Mouse (Mus musculus) erythroblast, embryonic 14.5 days (primary cell): ENCODE data around the gene Ccdc130.

ENCODE experiments used
- GATA1 ChIP-seq: IDR thresholded peaks from 2 replicates; pipeline ENCODE4 v1.6.1; 2012; ENCODE audit warnings: low read length, inconsistent platforms, mixed read lengths
- TAL1 ChIP-seq: IDR thresholded peaks from 3 replicates; pipeline ENCODE4 v1.6.1; 2012; ENCODE audit warnings: low read length, inconsistent platforms, mixed read lengths

DNA sequence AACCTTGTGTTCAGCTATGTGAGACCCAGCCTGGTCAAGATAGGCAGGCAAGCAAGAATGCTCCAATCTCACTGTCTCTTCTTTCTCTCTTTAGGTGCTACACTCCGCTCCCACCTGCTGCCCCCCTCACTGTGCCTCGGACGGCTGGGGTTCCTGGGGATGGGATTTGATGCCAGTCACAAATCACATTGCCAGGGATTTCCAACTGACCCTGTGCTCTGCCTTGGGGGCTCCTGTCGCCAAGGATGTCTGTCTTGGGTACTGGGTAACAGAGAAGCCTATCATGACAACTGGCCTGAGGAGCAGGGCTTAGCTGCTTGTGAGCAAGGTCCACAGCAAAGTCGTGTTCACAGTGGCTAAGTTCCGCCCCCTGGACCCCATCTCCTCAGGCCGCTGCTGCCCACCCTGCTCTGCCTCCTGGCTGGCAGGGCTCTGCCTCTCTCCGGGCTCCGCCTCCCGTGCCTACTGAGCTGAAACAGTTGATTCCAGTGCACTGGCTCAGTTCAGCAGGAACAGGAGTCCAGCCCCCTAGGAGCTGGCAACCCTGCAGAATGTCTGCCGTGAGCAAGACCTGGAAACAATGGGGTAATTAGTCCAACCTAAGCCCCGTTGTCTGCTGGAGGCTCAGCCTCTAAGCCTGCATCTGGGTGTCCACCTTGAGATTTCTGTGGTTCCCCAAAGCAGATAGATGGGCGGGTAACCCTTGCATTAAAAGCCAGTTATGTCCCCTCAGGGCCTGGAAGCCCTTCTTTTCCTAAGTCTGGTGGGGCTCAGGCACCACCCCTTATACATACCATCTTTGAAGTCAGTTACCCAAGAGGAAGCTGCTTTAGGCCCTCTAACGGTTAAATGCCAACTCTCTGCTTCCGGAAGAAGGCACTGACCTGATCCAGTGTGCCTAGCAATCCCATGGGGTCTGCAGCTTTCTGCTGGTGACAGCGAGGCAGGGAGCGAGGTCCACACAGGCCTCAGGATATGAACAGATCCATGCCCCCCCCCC, 61.5 kb downstream of the Ccdc130 start:
- TF ChIP-seq TAL1 (no peak), GATA1 (no peak)
